Comparison of ENCODE assay signal across 9 mouse cellular contexts in genomic region chr16:43539659-43540096, GRCm38 (mm10).
DNase-seq lines count a peak whose midpoint lies in the region; ATAC-seq lines count a peak whose summit lies in the region.
"Had no signal": no experiment of that assay in that cellular context is flagged by ENCODE, and none has a peak within 500 bp of the region (broad histone marks: within the 10 kb centered on the region; RNA-seq: fewer than 3 reads in every experiment).

No protein-coding gene starts in this region.

- no peak overlapping the region for H3K4me3 ChIP-seq in limb, embryonic 15.5 days
- H3K4me3 ChIP-seq in limb, embryonic 10.5 days: no peak overlapping the region

- DNase-seq in cerebellum, postnatal 14 days: peak; percentile 59 to 64
- DNase-seq in cerebellum, adult 9-11 months: no peak
- no peak for DNase-seq in limb, embryonic 10.5 days (ENCODE audit: low spot score)
- peak; percentile 31 for DNase-seq in gastrocnemius, postnatal 10 days
- DNase-seq in lung, postnatal 25 days (ENCODE audit: low spot score): peak; percentile 38
- DNase-seq in ovary, postnatal 14 days (ENCODE audit: low spot score): no peak
- DNase-seq: adrenal gland, postnatal 36 days had no signal

- no peaks in the 10 kb centered on the region for H3K9me3 ChIP-seq in limb, embryonic 15.5 days
- H3K9me3 ChIP-seq in limb, embryonic 10.5 days (replicated peaks): no peaks in the 10 kb centered on the region

- no peak overlapping the region for H3K4me2 ChIP-seq in limb, embryonic 15.5 days

- peak overlapping the region; percentile 3; the same call in 1 of the 2 replicates for H3K27ac ChIP-seq in limb, embryonic 15.5 days
- H3K27ac ChIP-seq in limb, embryonic 10.5 days: no peak overlapping the region

- H3K36me3 ChIP-seq in limb, embryonic 15.5 days: no peaks in the 10 kb centered on the region
- H3K36me3 ChIP-seq in limb, embryonic 10.5 days: no peaks in the 10 kb centered on the region

- no peak for ATAC-seq in limb, embryonic 15.5 days (ENCODE audit: insufficient number of reproducible peaks, low FRiP score, low TSS enrichment, low read depth)
- ATAC-seq in erythroid progenitor cell, adult 5-6 weeks (replicated peaks; ENCODE audit: low FRiP score, poor library complexity, severe bottlenecking): no peak

- H3K27me3 ChIP-seq in limb, embryonic 15.5 days: no peaks in the 10 kb centered on the region
- H3K27me3 ChIP-seq in limb, embryonic 10.5 days (ENCODE audit: low read depth, poor library complexity, severe bottlenecking): no peaks in the 10 kb centered on the region

- 66% methylated on average over 12 of the region's 12 CpGs for WGBS in limb, embryonic 15.5 days
- 92% methylated on average over 12 of the region's 12 CpGs for WGBS in limb, embryonic 10.5 days

- H3K9ac ChIP-seq in limb, embryonic 15.5 days: no peak overlapping the region

- H3K4me1 ChIP-seq in limb, embryonic 15.5 days: no peaks in the 10 kb centered on the region
- H3K4me1 ChIP-seq in limb, embryonic 10.5 days: 0 out of 2 replicates have a peak, but pooled peaks cover 5% of the 10 kb centered on the region

Comparison
In these comparisons a context has a peak if more than half of its experiments do, and no peak if none do; other contexts are left out.
1. DNase-seq: peak in cerebellum, postnatal 14 days (2 of 2), gastrocnemius, postnatal 10 days (single experiment) and lung, postnatal 25 days (single experiment); none in cerebellum, adult 9-11 months (single experiment), limb, embryonic 10.5 days (single experiment) and ovary, postnatal 14 days (single experiment).